Mouse (Mus musculus): ENCODE results near the gene Ciz1.

Gene Ciz1

GRCm38 (mm10) chr2:32319586-32320580, 32.2 kb upstream of the Ciz1 start:
- DNase-seq (ENCODE audit: low spot score in 2 of 2) = peak; percentile 63 to 75

- no peak for DNase-seq (ENCODE audit: low spot score in 2 of 2)
These were observed 31.4 kb upstream of the Ciz1 start for GRCm38 (mm10) chr2:32320721-32321120.

- no peak for DNase-seq (ENCODE audit: low spot score in 2 of 2)
These were observed 30.4 kb upstream of the Ciz1 start for GRCm38 (mm10) chr2:32321591-32322298.

- no peak for DNase-seq (ENCODE audit: low spot score in 2 of 2)
These were observed 29.1 kb upstream of the Ciz1 start for GRCm38 (mm10) chr2:32322754-32323741.

GRCm38 (mm10) chr2:32324322-32324721, 27.8 kb upstream of the Ciz1 start:
- no peak for DNase-seq (ENCODE audit: low spot score in 2 of 2)

GRCm38 (mm10) chr2:32325342-32325741, 26.8 kb upstream of the Ciz1 start:
- DNase-seq (ENCODE audit: low spot score in 2 of 2) = no peak

GRCm38 (mm10) chr2:32327200-32327599, 24.9 kb upstream of the Ciz1 start:
- no peak for DNase-seq (ENCODE audit: low spot score in 2 of 2)

- no peak for DNase-seq (ENCODE audit: low spot score in 2 of 2)
These were observed 23.1 kb upstream of the Ciz1 start for GRCm38 (mm10) chr2:32328911-32329460.

- DNase-seq (ENCODE audit: low spot score in 2 of 2) = no peak
These were observed 22.6 kb upstream of the Ciz1 start for GRCm38 (mm10) chr2:32329531-32329930.

GRCm38 (mm10) chr2:32332159-32332558, 20.0 kb upstream of the Ciz1 start:
- DNase-seq (ENCODE audit: low spot score in 2 of 2) = no peak

GRCm38 (mm10) chr2:32335888-32336287, 16.2 kb upstream of the Ciz1 start:
- no peak for DNase-seq (ENCODE audit: low spot score in 2 of 2)

- DNase-seq (ENCODE audit: low spot score in 2 of 2) = no peak
These were observed 12.1 kb upstream of the Ciz1 start for GRCm38 (mm10) chr2:32339912-32340642.

- DNase-seq (ENCODE audit: low spot score in 2 of 2) = no peak
These were observed 11.1 kb upstream of the Ciz1 start for GRCm38 (mm10) chr2:32340836-32341633.

- no peak for DNase-seq (ENCODE audit: low spot score in 2 of 2)
These were observed 10.5 kb upstream of the Ciz1 start for GRCm38 (mm10) chr2:32341634-32341939.

GRCm38 (mm10) chr2:32342039-32342438, 10.1 kb upstream of the Ciz1 start:
- DNase-seq (ENCODE audit: low spot score in 2 of 2) = no peak

- DNase-seq (ENCODE audit: low spot score in 2 of 2) = no peak
These were observed 9.4 kb upstream of the Ciz1 start for GRCm38 (mm10) chr2:32342539-32343350.

- no peak for DNase-seq (ENCODE audit: low spot score in 2 of 2)
These were observed 8.8 kb upstream of the Ciz1 start for GRCm38 (mm10) chr2:32343351-32343671.

GRCm38 (mm10) chr2:32344056-32344455, 8.1 kb upstream of the Ciz1 start:
- no peak for DNase-seq (ENCODE audit: low spot score in 2 of 2)
